Comparison of ENCODE assay signal across 30 mouse cellular contexts in the genomic region with DNA sequence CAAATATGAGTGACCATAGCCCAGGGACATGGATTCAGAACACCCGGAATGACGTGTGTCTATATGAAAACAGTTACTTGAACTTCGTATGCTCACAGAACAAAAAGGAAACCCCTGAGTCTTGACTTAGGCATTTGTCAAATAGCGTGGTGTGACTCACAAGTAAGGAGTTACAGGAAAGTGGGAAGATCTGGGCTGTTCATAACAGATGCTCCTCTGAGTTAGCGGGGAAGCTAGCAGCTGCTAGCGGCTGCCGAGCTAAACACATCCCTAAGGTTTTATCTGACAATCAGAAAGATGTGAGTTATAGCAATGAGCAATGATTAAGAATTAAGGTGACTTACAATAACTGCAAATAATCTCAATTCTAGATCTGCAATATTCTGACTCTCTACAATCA. TPM values are rescaled to one million over a fixed set of nuclear protein-coding genes. Genes with fewer than 3 reads are reported as not detected.
DNase-seq lines count a peak whose midpoint lies in the region; ATAC-seq and TF ChIP-seq lines count a peak whose summit lies in the region.
"Had no signal": no experiment of that assay in that cellular context is flagged by ENCODE, and none has a peak within 500 bp of the region (broad histone marks: within the 10 kb centered on the region; RNA-seq: fewer than 3 reads in every experiment).

No protein-coding gene starts in this region.

- no peaks in the 10 kb centered on the region for H3K79me3 ChIP-seq in C2C12 (ENCODE audit: low read depth)

- H3K27ac ChIP-seq in liver, postnatal 0 days (ENCODE audit: low read depth), result no peak overlapping the region
- H3K27ac ChIP-seq: forebrain, embryonic 10.5 days; kidney, embryonic 15.5 days; midbrain, embryonic 13.5 days; neural tube, embryonic 13.5 days had no signal

- no peaks in the 10 kb centered on the region for H3K36me3 ChIP-seq in C2C12 (ENCODE audit: control insufficient read depth, insufficient read depth)
- H3K36me3 ChIP-seq in liver, postnatal 0 days (replicated peaks; ENCODE audit: insufficient read depth, low read length), result no peaks in the 10 kb centered on the region
- H3K36me3 ChIP-seq: forebrain, embryonic 10.5 days; heart, embryonic 10.5 days; kidney, embryonic 15.5 days; midbrain, embryonic 13.5 days; neural tube, embryonic 13.5 days had no signal

- H3K27me3 ChIP-seq in C2C12 (ENCODE audit: control insufficient read depth, insufficient read depth, insufficient read length), result no peaks in the 10 kb centered on the region
- no peaks in the 10 kb centered on the region for H3K27me3 ChIP-seq in liver, postnatal 0 days (ENCODE audit: insufficient read depth, low read length)
- H3K27me3 ChIP-seq: kidney, embryonic 15.5 days; midbrain, embryonic 13.5 days; neural tube, embryonic 13.5 days had no signal

- no peak for TF ChIP-seq EP300 in liver, postnatal 0 days (IDR thresholded peaks at IDR 0.05; ENCODE audit: low read depth)

- no peaks in the 10 kb centered on the region for H3K79me2 ChIP-seq in C2C12 (ENCODE audit: control insufficient read depth, insufficient read depth)

- no peak overlapping the region for H3K9ac ChIP-seq in liver, postnatal 0 days (replicated peaks)
- H3K9ac ChIP-seq: kidney, embryonic 15.5 days; midbrain, embryonic 13.5 days; neural tube, embryonic 13.5 days had no signal

- H3K9me3 ChIP-seq in liver, postnatal 0 days (ENCODE audit: low read length), result no peaks in the 10 kb centered on the region
- H3K9me3 ChIP-seq: forebrain, embryonic 10.5 days; heart, embryonic 10.5 days; kidney, embryonic 15.5 days; midbrain, embryonic 13.5 days; neural tube, embryonic 13.5 days had no signal

- no peak overlapping the region for H3K4me2 ChIP-seq in liver, postnatal 0 days (ENCODE audit: low read depth, low read length)
- H3K4me2 ChIP-seq: kidney, embryonic 15.5 days; midbrain, embryonic 13.5 days; neural tube, embryonic 13.5 days had no signal

- peak; percentile 9 to 56 for DNase-seq in frontal cortex, adult 2 months (ENCODE audit: extremely low spot score in 1 of 2, low spot score in 1 of 2)
- DNase-seq in frontal cortex, postnatal 14 days (ENCODE audit: low spot score in 2 of 2), result no peak
- peak; percentile 20 to 33 for DNase-seq in left cerebral cortex, postnatal 14 days (ENCODE audit: low spot score in 2 of 2)
- DNase-seq in left cerebral cortex, adult 11 months (ENCODE audit: low spot score), result no peak
- DNase-seq in brain, adult 2 months (ENCODE audit: low read depth, low spot score), result peak; percentile 82
- no peak for DNase-seq in liver, postnatal 0 days
- DNase-seq: adrenal gland, postnatal 14 days; cerebellum, adult 9-11 months; lung, postnatal 14 days; thymus, adult 18-20 months; thymus, postnatal 36 days had no signal

- no peak for ATAC-seq in liver, postnatal 0 days
- ATAC-seq: intestine, embryonic 16.5 days had no signal

- 76% methylated on average over 7 of the region's 7 CpGs for WGBS in liver, postnatal 0 days (ENCODE audit: insufficient replicate concordance)

- no peak overlapping the region for H3K4me3 ChIP-seq in C2C12 (ENCODE audit: insufficient read depth, poor library complexity, severe bottlenecking)
- H3K4me3 ChIP-seq in liver, postnatal 0 days (ENCODE audit: low read depth, low read length), result no peak overlapping the region
- H3K4me3 ChIP-seq: forebrain, embryonic 10.5 days; kidney, embryonic 15.5 days; midbrain, embryonic 13.5 days; neural tube, embryonic 13.5 days had no signal

- intact Hi-C loops in left cerebral cortex, postnatal 14 days (cut with DNase I), result no loop called here

- H3K4me1 ChIP-seq in liver, postnatal 0 days (ENCODE audit: insufficient read depth), result no peaks in the 10 kb centered on the region
- H3K4me1 ChIP-seq: heart, embryonic 10.5 days; kidney, embryonic 15.5 days had no signal

- no peak overlapping the region for H3ac ChIP-seq in C2C12 (ENCODE audit: control insufficient read depth, insufficient read length, low read depth)

- no peak for TF ChIP-seq CTCF in C2C12 (IDR thresholded peaks at IDR 0.05; ENCODE audit: control insufficient read depth, insufficient read depth, insufficient read length)
- no peak for TF ChIP-seq CTCF in liver, postnatal 0 days (IDR thresholded peaks at IDR 0.05; ENCODE audit: low read depth)

TF ChIP-seq in C2C12, 6 proteins besides CTCF, POLR2A, EP300 and RAD21:
- no peak for TF ChIP-seq USF1 (IDR thresholded peaks at IDR 0.05; ENCODE audit: low read depth)
- no peak for TF ChIP-seq FOSL1 (IDR thresholded peaks at IDR 0.05; ENCODE audit: insufficient read depth, low read length, poor library complexity, severe bottlenecking)
- no peak for TF ChIP-seq MAX (IDR thresholded peaks at IDR 0.05)
- TF ChIP-seq MYOD1 (IDR thresholded peaks at IDR 0.05; ENCODE audit: control insufficient read depth, insufficient read length, low read depth), result peak; percentile 61
- no peak for TF ChIP-seq MYOG (IDR thresholded peaks at IDR 0.05; ENCODE audit: control insufficient read depth, extremely low read depth, insufficient read length)
- no peak for TF ChIP-seq CEBPB (IDR thresholded peaks at IDR 0.05; ENCODE audit: low read depth)

RNA-seq across cellular contexts. Expression of a gene that starts 19.8 kb away (rescaled TPM):
- 21.1 and 21.7 TPM in 2 replicates for polyA plus RNA-seq in frontal cortex, adult 2 months (2012; rRNA removed)
- total RNA-seq in left cerebral cortex, postnatal 14 days (2021), result 10 to 100 TPM; 16.8 to 20.2 TPM
- 0.02 TPM for polyA plus RNA-seq in C2C12 (2012; fragmentation: generic; extraction: Trizol)
- 0.11 and 0.18 TPM in 2 replicates for polyA plus RNA-seq in liver, postnatal 0 days (2015; fragmentation: Nextera tagmentation; extraction: Ambion mirVana)
- total RNA-seq: adrenal gland, postnatal 14 days; common myeloid progenitor, adult 5-6 weeks; gastrocnemius, adult 8-10 months; hematopoietic stem cell, adult 5-6 weeks; liver, adult 2 months; megakaryocyte, adult 5-6 weeks had no signal
- polyA plus RNA-seq: large intestine, adult 2 months; liver, adult 2 months; small intestine, adult 2 months had no signal

RNA-seq across cellular contexts. Expression of a gene that starts 49.8 kb away (rescaled TPM):
- polyA plus RNA-seq in frontal cortex, adult 2 months (2012; rRNA removed), result 37.5 and 39.1 TPM in 2 replicates
- total RNA-seq in left cerebral cortex, postnatal 14 days (2021), result 10 to 100 TPM; 44.4 to 47.0 TPM
- polyA plus RNA-seq in C2C12 (2012; fragmentation: generic; extraction: Trizol), result 14.7 TPM
- 11.7 TPM in 2 replicates for polyA plus RNA-seq in liver, postnatal 0 days (2015; fragmentation: Nextera tagmentation; extraction: Ambion mirVana)

RNA-seq across cellular contexts. Expression of a gene that starts 53.6 kb away (rescaled TPM):
- not detected in 2 replicates for polyA plus RNA-seq in frontal cortex, adult 2 months (2012; rRNA removed)
- not detected for total RNA-seq in left cerebral cortex, postnatal 14 days (2021)
- not detected for polyA plus RNA-seq in C2C12 (2012; fragmentation: generic; extraction: Trizol)
- not detected in 2 replicates for polyA plus RNA-seq in liver, postnatal 0 days (2015; fragmentation: Nextera tagmentation; extraction: Ambion mirVana)
- total RNA-seq: adrenal gland, postnatal 14 days; common myeloid progenitor, adult 5-6 weeks; hematopoietic stem cell, adult 5-6 weeks; layer of hippocampus, postnatal 10 days; liver, adult 2 months; megakaryocyte, adult 5-6 weeks had no signal
- polyA plus RNA-seq: forebrain, embryonic 10.5 days; heart, embryonic 10.5 days; heart, embryonic 16.5 days; hindbrain, embryonic 16.5 days; kidney, embryonic 15.5 days; large intestine, adult 2 months; limb, embryonic 11.5 days; liver, adult 2 months; liver, embryonic 16.5 days; midbrain, embryonic 13.5 days; neural tube, embryonic 13.5 days; small intestine, adult 2 months had no signal

Comparison
In these comparisons a context has a peak if more than half of its experiments do, and no peak if none do; other contexts are left out.
1. DNase-seq: peak in frontal cortex, adult 2 months (2 of 2), left cerebral cortex, postnatal 14 days (2 of 2) and brain, adult 2 months (single experiment); none in frontal cortex, postnatal 14 days (0 of 2), left cerebral cortex, adult 11 months (single experiment) and liver, postnatal 0 days (single experiment).
2. RNA of a gene that starts 19.8 kb away (polyA plus RNA-seq): 21.1 to 21.7 TPM in frontal cortex, adult 2 months; 0.11 to 0.18 TPM in liver, postnatal 0 days and 0.02 TPM in C2C12 (single experiment); every median in the first group is over 10 times any median in the second.